Mouse (Mus musculus) mouse embryonic stem cell (cell line): ENCODE data around the gene Kcnab3.

Experiments
- in situ Hi-C, 2 experiments: fragments of 300-500 bp; cut with MboI; formaldehyde crosslinking; loops; 1 replicate in 1 of 2; 3 replicates in 1 of 2; pipeline ENCODE4 v1.14.3; 2019 to 2020; ENCODE audit warnings: low sequenced_read_pairs in 2 of 2, low pct_unique_long_range_greater_than_20kb in 1 of 2, mixed read lengths in 1 of 2; ENCODE audit not compliant: unreplicated experiment in 1 of 2

The Kcnab3 gene

DNA sequence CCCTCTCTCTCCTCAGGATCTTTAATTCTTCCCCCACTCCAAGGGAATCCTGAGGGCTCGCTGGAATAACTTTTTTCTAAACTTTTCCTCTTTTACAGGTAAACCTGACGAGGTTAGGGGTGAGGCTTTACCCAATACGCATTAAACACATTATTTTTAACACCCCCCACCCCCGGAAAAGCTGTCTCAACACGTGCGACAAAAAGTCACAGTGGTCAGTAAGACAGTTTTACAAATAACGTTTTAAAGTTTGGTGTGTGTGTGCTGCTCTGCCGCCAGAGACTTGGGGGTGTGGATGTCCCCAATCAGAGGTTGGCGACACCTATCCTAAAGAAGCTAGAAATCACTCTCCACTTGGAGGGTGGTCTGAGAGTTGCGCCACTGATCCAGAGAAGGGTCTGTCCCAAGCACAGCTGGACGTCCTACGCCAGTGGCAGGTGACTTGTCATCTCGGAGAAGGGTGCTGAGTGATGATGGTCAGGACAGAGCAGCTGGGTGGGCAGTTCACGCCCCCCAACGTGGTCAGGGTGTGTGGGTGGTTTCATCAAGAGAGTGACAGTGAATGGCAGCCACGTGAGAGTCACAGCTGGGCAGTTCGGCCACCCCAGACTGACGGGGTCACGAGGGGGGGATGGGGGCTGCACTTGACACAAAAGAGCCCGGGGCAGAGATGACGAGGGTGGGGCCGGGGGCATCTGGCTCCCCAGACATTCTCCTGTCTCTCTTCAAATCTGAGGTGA lies 41.7 kb downstream of the Kcnab3 start:
- in situ Hi-C loops = no loop called here

DNA sequence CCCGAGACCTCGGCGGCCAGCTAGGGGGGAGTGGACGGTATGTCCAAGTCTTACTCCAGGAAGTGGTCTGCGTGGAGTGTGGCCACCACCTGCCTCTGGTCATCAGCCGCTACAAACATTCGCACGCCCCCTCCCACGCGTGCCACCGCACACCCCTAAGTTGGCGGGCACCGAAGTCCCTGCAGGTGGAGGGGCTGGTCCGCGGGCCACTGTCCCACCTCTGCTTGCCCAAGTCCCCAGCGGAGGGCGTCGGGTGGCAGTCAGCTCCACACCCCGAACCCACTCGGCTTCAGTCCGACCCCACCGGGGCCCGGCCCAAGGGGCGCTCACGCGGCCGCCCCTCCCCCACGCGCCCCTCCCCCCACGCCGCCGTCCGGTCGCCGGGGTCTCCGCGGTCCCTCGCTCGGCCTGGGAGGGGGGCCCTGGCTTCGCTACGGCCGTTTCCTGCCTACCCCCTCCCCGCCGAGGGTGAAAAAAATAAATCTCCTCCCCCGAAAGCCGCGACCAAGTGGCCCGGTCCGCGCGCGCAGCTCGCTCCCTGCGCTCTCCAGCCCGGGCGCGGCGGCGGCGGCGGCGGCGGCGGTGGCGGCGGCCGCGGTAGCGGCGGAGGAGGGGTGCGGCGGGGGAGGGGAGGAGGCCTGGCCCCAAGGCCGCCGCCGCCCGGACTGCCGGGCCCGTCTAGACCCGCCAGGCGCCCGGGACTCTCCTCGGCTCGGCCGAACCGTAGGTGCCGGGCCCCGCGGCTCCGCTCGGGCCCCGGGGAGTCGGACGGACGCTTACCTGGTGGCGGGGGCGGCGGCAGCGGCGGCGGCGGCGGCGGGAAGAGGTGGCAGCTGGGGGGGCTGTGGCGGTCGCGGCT lies 42.5 kb downstream of the Kcnab3 start:
- in situ Hi-C loops = no loop called here

- in situ Hi-C loops = no loop called here
Observed at GRCm38 (mm10) chr11:69369215-69369989, 43.3 kb downstream of the Kcnab3 start, which contains the start of gene Chd3. Gene Chd3 (minus strand): TSS chr11:69369406.

GRCm38 (mm10) chr11:69369990-69370816 lies 44.1 kb downstream of the Kcnab3 start:
- in situ Hi-C loops = no loop called here

- in situ Hi-C loops = no loop called here
Observed at GRCm38 (mm10) chr11:69370817-69371215, 44.8 kb downstream of the Kcnab3 start.

DNA sequence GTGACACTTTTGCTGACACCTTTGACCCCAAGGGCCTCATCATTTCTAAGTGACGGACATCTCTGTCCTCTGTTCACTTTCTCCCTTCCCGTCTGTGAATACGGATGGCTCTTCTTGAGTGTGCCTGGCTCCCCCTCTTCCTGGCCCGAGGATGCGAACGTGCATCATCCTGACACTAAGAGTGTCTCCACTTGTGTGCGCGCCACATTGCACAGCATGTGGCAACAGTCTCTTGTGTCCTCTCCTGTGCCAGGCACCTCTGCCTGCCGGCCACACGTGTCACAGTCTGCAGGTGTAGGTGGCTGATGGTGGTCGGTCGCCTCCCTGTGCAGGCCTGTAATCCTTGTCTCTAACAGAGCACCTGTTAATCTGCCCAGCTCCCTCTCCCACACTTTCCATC lies 45.5 kb downstream of the Kcnab3 start:
- in situ Hi-C loops = no loop called here

- in situ Hi-C loops = no loop called here
Observed at GRCm38 (mm10) chr11:69372056-69372779, 46.2 kb downstream of the Kcnab3 start.

DNA sequence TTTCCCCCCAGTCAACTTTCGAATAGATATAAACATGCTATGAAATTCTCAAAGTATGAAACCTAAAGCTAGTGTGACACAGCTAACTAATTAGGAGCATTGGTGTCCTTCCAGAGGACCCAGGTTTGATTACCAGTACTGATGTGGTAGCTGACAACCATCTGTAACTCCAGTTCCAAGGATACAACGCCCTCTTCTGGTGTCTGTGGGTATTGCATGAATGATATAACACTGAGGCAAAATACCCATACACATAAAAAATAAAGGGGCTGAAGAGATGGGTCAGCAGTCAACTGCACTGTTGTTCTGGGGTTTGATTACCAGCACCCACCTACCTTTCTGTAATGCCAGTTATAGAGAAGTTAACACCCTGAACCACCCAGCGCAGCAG lies 46.7 kb downstream of the Kcnab3 start:
- in situ Hi-C loops = no loop called here

- in situ Hi-C loops = no loop called here
Observed at GRCm38 (mm10) chr11:69373223-69373965, 47.3 kb downstream of the Kcnab3 start.

DNA sequence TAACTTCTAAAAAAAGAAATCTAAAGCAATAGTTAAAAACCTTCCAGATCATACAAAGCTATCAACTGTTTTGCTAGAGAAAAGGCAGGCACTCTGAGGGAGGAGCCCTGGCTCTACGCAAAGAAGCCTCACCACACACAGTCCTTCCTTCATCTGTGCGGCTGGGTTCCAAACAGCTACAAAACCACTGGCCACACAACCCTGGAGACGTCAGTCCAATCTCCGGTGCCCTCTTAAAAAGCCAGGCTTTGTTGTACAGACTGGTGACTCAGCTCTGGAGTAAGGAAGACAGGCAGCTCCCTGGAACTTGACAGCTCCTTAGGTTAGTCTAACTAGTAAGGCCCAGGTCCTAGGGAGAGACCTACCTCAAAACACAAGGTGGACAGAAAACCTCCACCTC lies 49.6 kb downstream of the Kcnab3 start:
- in situ Hi-C loops = no loop called here

DNA sequence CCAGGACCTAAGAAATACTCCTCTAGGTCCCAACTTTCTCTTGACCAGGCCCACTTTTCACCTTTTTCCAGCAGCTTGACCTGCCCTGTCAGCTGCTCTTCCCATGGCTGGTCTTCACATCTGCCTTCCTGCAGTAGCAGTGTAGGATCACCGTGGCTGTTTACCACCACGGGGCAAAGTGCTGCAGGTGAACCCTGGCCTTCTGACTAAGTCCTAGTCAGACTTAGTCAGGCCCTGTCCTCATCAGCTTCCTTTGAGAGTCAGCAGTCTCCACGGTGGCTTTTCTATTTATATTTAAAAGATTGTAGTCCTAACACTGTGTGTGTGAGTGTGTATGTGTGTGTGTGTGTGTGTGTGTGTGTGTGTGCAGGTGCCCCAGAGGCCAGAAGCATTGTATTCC lies 51.7 kb downstream of the Kcnab3 start:
- in situ Hi-C loops = no loop called here

GRCm38 (mm10) chr11:69379600-69379999 lies 53.5 kb downstream of the Kcnab3 start:
- in situ Hi-C loops = no loop called here

GRCm38 (mm10) chr11:69381356-69381755 lies 55.3 kb downstream of the Kcnab3 start:
- in situ Hi-C loops = loop anchor here in 1 of 2 experiments (10.0 kb wide), 1 partner anchor 107 kb away; no protein-coding TSS in a partner anchor
